Mouse (Mus musculus) embryonic facial prominence, embryonic 10.5 days (tissue): ENCODE results near the gene Rbm47. TPM values are rescaled to one million over a fixed set of nuclear protein-coding genes. Genes with fewer than 3 reads are reported as not detected.

Experiments
- DNase-seq: peaks from one replicate; pipeline ENCODE4 v3.0.0-alpha.2; 2017; ENCODE audit warnings: low spot score
- H3K27ac ChIP-seq: fragments of 300-500 bp; sonication (generic); replicated peaks from 2 replicates; pipeline ENCODE4 v1.5.1; 2016; ENCODE audit warnings: mild to moderate bottlenecking
- H3K27me3 ChIP-seq: fragments of 300-500 bp; sonication (generic); replicated peaks from 2 replicates; pipeline ENCODE4 v1.6.1; 2016; ENCODE audit warnings: low read depth, mild to moderate bottlenecking; ENCODE audit not compliant: poor library complexity, severe bottlenecking
- H3K36me3 ChIP-seq: fragments of 300-500 bp; sonication (generic); replicated peaks from 2 replicates; pipeline ENCODE4 v1.6.1; 2016; ENCODE audit warnings: mild to moderate bottlenecking, moderate library complexity
- H3K4me1 ChIP-seq: fragments of 300-500 bp; sonication (generic); 2 replicates; pipeline ENCODE4 v1.6.1; 2016
- H3K4me3 ChIP-seq: fragments of 300-500 bp; sonication (generic); 2 replicates; pipeline ENCODE4 v1.5.1; 2016; ENCODE audit warnings: mild to moderate bottlenecking, moderate library complexity
- H3K9me3 ChIP-seq: fragments of 300-500 bp; sonication (generic); 2 replicates; pipeline ENCODE4 v1.6.1; 2016; ENCODE audit warnings: mild to moderate bottlenecking
- WGBS: fragments of 180-500 bp; shearing (Covaris S2); methylation state at CpG from one replicate; pipeline ENCODE4 v1.1.7; 2016; 5-methylcytosine and 5-hydroxymethylcytosine counted together
- polyA plus RNA-seq: library from polyadenylated mRNA; unstranded; fragments of >200 nt; fragmentation: Nextera tagmentation; extraction: Ambion mirVana; gene quantifications from 2 replicates; pipeline ENCODE4 v1.2.1, GENCODE M21; 2016

Rbm47 gene
- polyA plus RNA-seq, 1 experiment from 2014 or later = 4.4 TPM

GRCm38 (mm10) chr5:66067219-66067618, 105.7 kb downstream of the Rbm47 start:
- Histone ChIP-seq H3K9me3 (no peaks in the 10 kb centered on the region), H3K4me3 (no peak overlapping the region), H3K27ac (no peak overlapping the region), H3K36me3 (no peaks in the 10 kb centered on the region), H3K4me1 (peaks cover 17% of the 10 kb centered on the region), H3K27me3 (peaks cover 18% of the 10 kb centered on the region)
- WGBS = 71% methylated on average over 7 of the region's 7 CpGs
- DNase-seq = no peak

GRCm38 (mm10) chr5:66062930-66063220, 110.0 kb downstream of the Rbm47 start:
- 75% methylated on average over 3 of the region's 3 CpGs for WGBS
- H3K4me3 ChIP-seq = no peak overlapping the region
- peaks cover 5% of the 10 kb centered on the region; the same call in 1 of the 2 replicates for H3K4me1 ChIP-seq
- H3K27ac ChIP-seq = no peak overlapping the region
- H3K9me3 ChIP-seq = no peaks in the 10 kb centered on the region
- DNase-seq = no peak
- peaks cover 6% of the 10 kb centered on the region for H3K27me3 ChIP-seq
- no peaks in the 10 kb centered on the region for H3K36me3 ChIP-seq

- peaks cover 4% of the 10 kb centered on the region; the same call in 1 of the 2 replicates for H3K4me1 ChIP-seq
- no peaks in the 10 kb centered on the region for H3K36me3 ChIP-seq
- no peak overlapping the region for H3K27ac ChIP-seq
- no peaks in the 10 kb centered on the region for H3K9me3 ChIP-seq
- no peak overlapping the region for H3K4me3 ChIP-seq
- 0 out of 2 replicates have a peak, but pooled peaks cover under 1% of the 10 kb centered on the region for H3K27me3 ChIP-seq
- no peak for DNase-seq
- 86% methylated on average over 19 of the region's 19 CpGs for WGBS
Observed at GRCm38 (mm10) chr5:66062046-66062929, 110.6 kb downstream of the Rbm47 start.

GRCm38 (mm10) chr5:66061667-66062045, 111.3 kb downstream of the Rbm47 start:
- DNase-seq = no peak
- Histone ChIP-seq H3K27ac (no peak overlapping the region), H3K27me3 (no peaks in the 10 kb centered on the region), H3K36me3 (no peaks in the 10 kb centered on the region), H3K4me1 (no peaks in the 10 kb centered on the region), H3K4me3 (no peak overlapping the region), H3K9me3 (no peaks in the 10 kb centered on the region)
- 86% methylated on average over 4 of the region's 4 CpGs for WGBS

- H3K27me3 ChIP-seq = no peaks in the 10 kb centered on the region
- no peaks in the 10 kb centered on the region for H3K36me3 ChIP-seq
- H3K9me3 ChIP-seq = no peaks in the 10 kb centered on the region
- 86% methylated on average over 5 of the region's 5 CpGs for WGBS
- no peak for DNase-seq
- H3K4me3 ChIP-seq = no peak overlapping the region
- H3K4me1 ChIP-seq = peaks cover 5% of the 10 kb centered on the region
- no peak overlapping the region for H3K27ac ChIP-seq
Observed at GRCm38 (mm10) chr5:66058844-66059243, 114.1 kb downstream of the Rbm47 start.

GRCm38 (mm10) chr5:66056680-66057079, 116.2 kb downstream of the Rbm47 start:
- Histone ChIP-seq H3K9me3 (no peaks in the 10 kb centered on the region), H3K36me3 (no peaks in the 10 kb centered on the region), H3K4me1 (peaks cover 9% of the 10 kb centered on the region), H3K27ac (no peak overlapping the region), H3K27me3 (no peaks in the 10 kb centered on the region), H3K4me3 (no peak overlapping the region)
- WGBS = 83% methylated on average over 4 of the region's 4 CpGs
- DNase-seq = peak; percentile 30

GRCm38 (mm10) chr5:66054394-66054793, 118.5 kb downstream of the Rbm47 start:
- Histone ChIP-seq H3K4me3 (no peak overlapping the region; the same call in 1 of the 2 replicates), H3K36me3 (no peaks in the 10 kb centered on the region), H3K4me1 (peaks cover 9% of the 10 kb centered on the region), H3K27ac (no peak overlapping the region), H3K27me3 (no peaks in the 10 kb centered on the region), H3K9me3 (no peaks in the 10 kb centered on the region)
- 33% methylated on average over 9 of the region's 9 CpGs for WGBS
- DNase-seq = peak; percentile 60

GRCm38 (mm10) chr5:66052777-66053548, 120.0 kb downstream of the Rbm47 start:
- no peak overlapping the region for H3K4me3 ChIP-seq
- H3K36me3 ChIP-seq = no peaks in the 10 kb centered on the region
- WGBS = 86% methylated on average over 20 of the region's 20 CpGs
- no peak overlapping the region for H3K27ac ChIP-seq
- H3K27me3 ChIP-seq = no peaks in the 10 kb centered on the region
- H3K9me3 ChIP-seq = no peaks in the 10 kb centered on the region
- no peak for DNase-seq
- peaks cover 9% of the 10 kb centered on the region for H3K4me1 ChIP-seq

GRCm38 (mm10) chr5:66050841-66051240, 122.1 kb downstream of the Rbm47 start:
- H3K27me3 ChIP-seq = no peaks in the 10 kb centered on the region

GRCm38 (mm10) chr5:66046356-66046755, 126.6 kb downstream of the Rbm47 start:
- Histone ChIP-seq H3K27ac (no peak overlapping the region), H3K4me3 (no peak overlapping the region), H3K27me3 (no peaks in the 10 kb centered on the region), H3K36me3 (no peaks in the 10 kb centered on the region), H3K9me3 (no peaks in the 10 kb centered on the region), H3K4me1 (no peaks in the 10 kb centered on the region)
- WGBS = 83% methylated on average over 3 of the region's 3 CpGs
- no peak for DNase-seq

More at GRCm38 (mm10) chr5:66050841-66051240, 122.1 kb downstream of the Rbm47 start:
- no peak overlapping the region for H3K4me3 ChIP-seq
- H3K36me3 ChIP-seq = no peaks in the 10 kb centered on the region
- no peaks in the 10 kb centered on the region for H3K9me3 ChIP-seq
- H3K27ac ChIP-seq = no peak overlapping the region
- peaks cover 9% of the 10 kb centered on the region for H3K4me1 ChIP-seq
- no peak for DNase-seq
- WGBS = 92% methylated on average over 5 of the region's 5 CpGs

GRCm38 (mm10) chr5:66043897-66044296, 129.0 kb downstream of the Rbm47 start:
- no peak overlapping the region for H3K27ac ChIP-seq
- 82% methylated on average over 3 of the region's 3 CpGs for WGBS
- H3K36me3 ChIP-seq = no peaks in the 10 kb centered on the region
- no peaks in the 10 kb centered on the region for H3K4me1 ChIP-seq
- H3K27me3 ChIP-seq = no peaks in the 10 kb centered on the region
- DNase-seq = no peak
- no peaks in the 10 kb centered on the region for H3K9me3 ChIP-seq
- no peak overlapping the region for H3K4me3 ChIP-seq

GRCm38 (mm10) chr5:66042651-66043340, 130.1 kb downstream of the Rbm47 start:
- Histone ChIP-seq H3K9me3 (no peaks in the 10 kb centered on the region), H3K36me3 (no peaks in the 10 kb centered on the region), H3K27me3 (no peaks in the 10 kb centered on the region), H3K4me1 (no peaks in the 10 kb centered on the region), H3K4me3 (no peak overlapping the region), H3K27ac (no peak overlapping the region)
- WGBS = 60% methylated on average over 10 of the region's 10 CpGs
- no peak for DNase-seq
